ENCODE assay signal across 11 mouse cellular contexts in the genomic region with DNA sequence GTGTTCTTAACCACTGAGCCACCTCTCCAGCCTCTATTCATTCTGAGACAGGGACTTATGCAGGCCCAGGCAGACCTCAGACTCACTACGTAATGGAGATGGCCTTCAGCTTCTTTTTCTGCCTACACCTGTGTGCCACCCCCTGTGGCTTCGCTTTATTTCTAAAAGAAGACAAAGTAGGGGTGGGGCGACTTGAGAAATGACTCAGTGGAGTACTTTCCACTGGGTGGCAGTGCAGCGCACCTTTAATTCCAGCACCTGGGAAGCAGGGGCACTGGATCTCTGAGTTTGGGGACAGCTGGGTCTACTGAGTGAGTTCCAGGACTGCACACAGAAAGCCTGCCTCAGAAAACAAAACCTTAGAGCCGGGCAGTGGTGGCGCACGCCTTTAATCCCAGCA. TPM values are rescaled to one million over a fixed set of nuclear protein-coding genes. Genes with fewer than 3 reads are reported as not detected.
A peak's percentile ranks its signal among the peaks of the same experiment; 100 is the strongest.
DNase-seq lines count a peak whose midpoint lies in the region; ATAC-seq lines count a peak whose summit lies in the region.
"Had no signal": no experiment of that assay in that cellular context is flagged by ENCODE, and none has a peak within 500 bp of the region (broad histone marks: within the 10 kb centered on the region; RNA-seq: fewer than 3 reads in every experiment).

No protein-coding gene starts in this region.

- H3K27ac ChIP-seq in kidney, embryonic 16.5 days (ENCODE audit: low read length), result no peak overlapping the region

- no peak for ATAC-seq in kidney, embryonic 16.5 days (ENCODE audit: low FRiP score, low TSS enrichment)
- ATAC-seq: inflammation-experienced regulatory T-cells, adult 6 months had no signal

- no peaks in the 10 kb centered on the region for H3K4me1 ChIP-seq in kidney, embryonic 16.5 days (ENCODE audit: insufficient read depth, low read length)

- H3K4me2 ChIP-seq in kidney, embryonic 16.5 days (replicated peaks; ENCODE audit: low read depth, low read length), result no peak overlapping the region

- peak; percentile 11 for DNase-seq in adrenal gland, postnatal 25 days
- DNase-seq in adrenal gland, postnatal 10 days, result no peak
- DNase-seq in kidney, postnatal 10 days, result peak; percentile 22
- DNase-seq in 3T3-L1 (ENCODE audit: low read depth, low spot score), result peak; percentile 8
- DNase-seq in WW6 (ENCODE audit: low read depth, low spot score), result peak; percentile 73
- no peak for DNase-seq in urinary bladder, adult 2 months (ENCODE audit: low spot score)
- DNase-seq in spleen, postnatal 10 days (ENCODE audit: low spot score in 2 of 2), result no peak
- DNase-seq: heart, adult 18-20 months; layer of hippocampus, adult 9-11 months had no signal

- H3K36me3 ChIP-seq in kidney, embryonic 16.5 days (ENCODE audit: insufficient read depth, low read length), result peaks cover 38% of the 10 kb centered on the region

- no peak overlapping the region for H3K9ac ChIP-seq in kidney, embryonic 16.5 days (replicated peaks; ENCODE audit: low read length)

- H3K4me3 ChIP-seq in kidney, embryonic 16.5 days (ENCODE audit: low read length), result no peak overlapping the region

- 89% methylated on average over 7 of the region's 7 CpGs for WGBS in kidney, embryonic 16.5 days

- no peaks in the 10 kb centered on the region for H3K27me3 ChIP-seq in kidney, embryonic 16.5 days (ENCODE audit: insufficient read depth, low read length)

- H3K9me3 ChIP-seq in kidney, embryonic 16.5 days (ENCODE audit: low read length), result no peaks in the 10 kb centered on the region

RNA-seq across cellular contexts. Expression of a gene that starts 6.7 kb away (rescaled TPM):
- 35.8 and 43.9 TPM in 2 replicates for total RNA-seq in adrenal gland, postnatal 25 days (2021)
- 10 to 100 TPM; 40.5 to 46.3 TPM for total RNA-seq in adrenal gland, postnatal 10 days (2021)
- polyA plus RNA-seq in kidney, embryonic 16.5 days (2015; fragmentation: Nextera tagmentation; extraction: Ambion mirVana), result 79.9 and 82.9 TPM in 2 replicates
- polyA plus RNA-seq in urinary bladder, adult 2 months (2012; rRNA removed), result 49.9 and 61.5 TPM in 2 replicates

RNA-seq across cellular contexts. Expression of a gene that starts 6.8 kb away (rescaled TPM):
- total RNA-seq in adrenal gland, postnatal 25 days (2021), result 9.5 and 10.1 TPM in 2 replicates
- 10 to 100 TPM in 1 of 2 experiments, 1 to 10 TPM in 1; 8.9 to 10.3 TPM for total RNA-seq in adrenal gland, postnatal 10 days (2021)
- polyA plus RNA-seq in kidney, embryonic 16.5 days (2015; fragmentation: Nextera tagmentation; extraction: Ambion mirVana), result 3.6 and 4.5 TPM in 2 replicates
- polyA plus RNA-seq in urinary bladder, adult 2 months (2012; rRNA removed), result 5.3 and 5.4 TPM in 2 replicates

RNA-seq across cellular contexts. Expression of a gene that starts 32.2 kb away (rescaled TPM):
- total RNA-seq in adrenal gland, postnatal 25 days (2021), result 16.3 and 17.7 TPM in 2 replicates
- 10 to 100 TPM; 11.4 to 15.4 TPM for total RNA-seq in adrenal gland, postnatal 10 days (2021)
- polyA plus RNA-seq in kidney, embryonic 16.5 days (2015; fragmentation: Nextera tagmentation; extraction: Ambion mirVana), result 6.4 and 7.1 TPM in 2 replicates
- 8.5 and 10.1 TPM in 2 replicates for polyA plus RNA-seq in urinary bladder, adult 2 months (2012; rRNA removed)

RNA-seq across cellular contexts. Expression of a gene that starts 41.6 kb away (rescaled TPM):
- total RNA-seq in adrenal gland, postnatal 25 days (2021), result 1.4 and 1.5 TPM in 2 replicates
- total RNA-seq in adrenal gland, postnatal 10 days (2021), result 1 to 10 TPM; 1.4 to 1.6 TPM
- 7.2 and 8.2 TPM in 2 replicates for polyA plus RNA-seq in kidney, embryonic 16.5 days (2015; fragmentation: Nextera tagmentation; extraction: Ambion mirVana)
- 1.1 and 1.2 TPM in 2 replicates for polyA plus RNA-seq in urinary bladder, adult 2 months (2012; rRNA removed)

Comparison
In these comparisons a context has a peak if more than half of its experiments do, and no peak if none do; other contexts are left out.
1. DNase-seq: peak in adrenal gland, postnatal 25 days (single experiment), kidney, postnatal 10 days (single experiment), 3T3-L1 (single experiment) and WW6 (single experiment); none in adrenal gland, postnatal 10 days (single experiment), urinary bladder, adult 2 months (single experiment) and spleen, postnatal 10 days (0 of 2).